Mouse (Mus musculus) neural tube, embryonic 10.5 days (tissue): ENCODE results near the gene Rpn1.
"Not testable (repeated sequence)": the region's sequence is repeated elsewhere in the genome, so short reads cannot be mapped to it uniquely, and the experiment has no call there.

ENCODE experiments used
- DNase-seq: peaks from one replicate; pipeline ENCODE4 v3.0.0-alpha.2; 2017; ENCODE audit warnings: low spot score; ENCODE audit errors: extremely low spot score

Gene Rpn1

DNA sequence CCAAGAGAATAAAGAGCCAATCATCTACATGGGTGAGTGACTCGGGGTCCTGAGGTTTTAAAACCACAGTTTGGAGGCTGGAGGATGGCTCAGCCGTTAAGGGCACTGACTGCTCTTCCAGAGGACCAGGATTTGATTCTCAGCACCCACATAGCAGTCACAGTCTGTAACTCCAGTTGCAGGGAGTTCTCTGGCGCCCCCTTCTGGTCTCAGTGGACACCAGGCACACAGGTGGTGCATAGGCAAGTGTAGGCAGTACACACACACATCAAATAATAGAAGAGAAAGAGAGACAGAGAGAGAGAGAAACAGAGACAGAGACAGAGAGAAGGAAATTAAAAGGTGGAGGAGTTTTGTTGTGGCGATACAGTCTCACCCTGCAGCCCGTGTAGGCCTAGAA, 35.0 kb downstream of the Rpn1 start:
- DNase-seq = no peak

DNA sequence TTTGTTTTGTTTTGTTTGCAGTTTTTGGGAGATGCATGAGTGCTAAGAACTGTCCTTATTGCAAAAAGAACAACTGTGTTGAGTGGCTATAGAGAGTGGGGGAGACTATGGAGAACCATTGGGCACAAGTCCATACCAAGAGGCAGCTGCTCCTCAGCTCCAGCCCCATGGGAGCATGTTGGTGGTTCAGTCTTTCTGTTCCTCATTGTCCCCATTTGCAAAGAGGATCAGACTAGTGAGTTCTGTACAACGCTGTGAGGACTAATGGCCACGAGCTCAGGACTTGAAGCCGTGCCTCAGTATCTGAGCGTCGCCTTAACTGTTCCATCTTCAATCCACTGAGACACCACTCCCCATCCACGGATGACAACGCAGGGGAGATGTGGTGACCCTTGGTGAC, 36.5 kb downstream of the Rpn1 start:
- DNase-seq = no peak

DNA sequence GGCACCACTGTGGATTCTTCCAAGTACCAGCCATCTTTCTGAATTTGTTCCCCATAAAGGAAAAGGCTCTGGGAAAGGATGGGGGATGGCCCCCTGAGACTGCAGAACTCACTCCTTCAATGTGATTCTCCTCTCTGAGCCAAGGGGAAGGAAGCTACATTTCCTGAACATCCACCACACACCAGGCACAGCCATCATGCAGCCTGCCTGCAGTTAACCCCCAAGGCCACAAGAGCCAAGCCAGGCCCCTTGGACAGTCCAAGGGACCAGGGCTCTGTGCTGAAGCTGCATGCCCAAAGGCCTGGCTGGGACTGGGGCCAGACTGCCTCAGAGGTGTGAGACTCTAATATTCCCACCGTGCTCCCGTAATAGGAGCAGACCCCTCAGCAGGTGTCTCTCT, 37.5 kb downstream of the Rpn1 start:
- DNase-seq = no peak

DNA sequence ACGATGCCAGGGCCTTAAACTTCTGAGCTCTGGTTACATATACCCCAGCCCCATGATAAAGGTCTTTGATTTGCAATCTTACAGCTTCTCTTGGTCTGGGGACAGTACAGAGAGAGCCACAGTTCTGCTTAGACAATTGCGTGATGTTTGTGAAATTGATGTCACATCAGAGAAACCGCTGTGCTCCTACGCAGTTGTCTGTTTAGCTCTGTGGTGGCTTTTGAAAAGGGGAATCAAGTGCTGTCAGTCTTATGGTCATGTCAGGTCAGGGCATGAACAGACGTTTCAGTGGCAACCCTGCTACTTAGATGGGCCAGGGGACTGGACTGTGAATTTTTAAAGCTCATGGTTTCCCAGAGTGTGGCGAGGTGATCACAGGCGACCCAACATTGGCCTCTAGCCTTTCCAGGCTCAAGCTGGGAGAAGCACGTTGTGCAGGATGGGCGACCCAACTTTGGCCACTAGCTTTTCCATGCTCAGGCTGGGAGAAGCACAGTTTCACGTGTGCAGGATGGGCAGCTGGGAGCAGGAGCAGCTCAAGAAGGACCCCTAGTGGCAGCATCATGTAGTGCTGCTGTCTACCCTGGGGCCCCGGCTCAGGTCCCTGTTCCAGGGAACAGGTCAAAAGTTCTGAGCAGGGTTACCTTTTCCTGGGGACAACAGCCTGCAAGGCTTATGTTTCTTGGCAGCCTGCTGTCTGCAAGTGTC, 39.0 kb downstream of the Rpn1 start:
- DNase-seq = peak; percentile 58

DNA sequence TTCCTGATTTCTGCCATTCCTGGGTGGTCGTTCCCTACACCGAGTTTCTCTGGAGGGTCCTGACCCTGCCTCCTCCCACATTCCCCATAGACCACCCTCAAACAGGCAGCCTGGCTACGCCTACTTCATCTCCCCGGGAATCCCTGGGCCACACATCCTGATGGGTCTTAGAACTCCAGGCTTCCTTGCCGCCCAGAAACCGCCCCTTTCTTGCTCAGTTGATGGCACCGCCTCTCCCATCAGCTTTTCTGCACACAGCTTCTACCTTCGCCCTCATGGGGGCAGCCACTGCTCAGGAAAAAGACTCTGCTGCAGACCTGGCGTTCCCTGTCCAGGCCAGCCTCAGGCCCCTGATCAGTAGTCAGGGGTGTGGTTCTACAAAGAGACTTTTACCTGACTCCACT, 39.6 kb downstream of the Rpn1 start:
- peak; percentile 59 for DNase-seq

DNA sequence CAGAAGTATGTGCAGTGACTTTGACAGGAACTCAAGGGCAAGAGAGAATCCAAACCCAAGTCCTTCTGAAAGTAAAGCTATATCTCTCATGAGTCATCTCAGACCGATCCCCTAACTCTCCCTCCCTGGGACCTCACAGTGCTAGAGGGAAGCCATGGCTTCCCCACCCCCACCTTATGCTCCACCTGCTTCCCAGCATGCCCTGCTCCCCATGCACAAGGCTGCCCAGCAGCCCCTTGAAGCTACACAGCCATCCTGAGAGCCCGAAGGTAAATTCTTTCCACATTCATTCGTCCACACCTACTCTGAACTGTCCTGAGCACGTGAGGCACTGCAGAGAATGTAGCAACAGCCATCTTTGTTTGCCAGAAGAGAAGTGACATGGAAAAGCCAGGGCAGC, 40.3 kb downstream of the Rpn1 start:
- no peak for DNase-seq

DNA sequence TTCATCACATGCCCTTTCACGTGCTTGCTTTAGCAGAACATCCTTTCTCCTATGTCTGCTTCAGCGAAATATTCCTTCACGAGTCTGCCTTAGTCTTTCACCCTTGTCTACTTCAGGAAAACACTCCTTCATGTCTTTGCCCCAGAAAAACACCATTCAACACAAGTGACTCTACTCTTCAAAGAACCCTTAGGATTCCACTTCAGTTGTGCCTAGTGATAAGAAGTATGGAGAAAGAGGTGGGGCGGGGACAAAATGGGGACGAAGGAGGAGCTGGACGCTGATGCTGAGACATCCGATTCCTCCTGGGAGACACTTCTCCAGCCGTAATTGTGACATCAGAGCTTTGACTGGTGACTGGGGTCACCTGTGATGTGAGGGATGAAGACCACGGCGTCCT, 41.5 kb downstream of the Rpn1 start:
- DNase-seq = not testable (repeated sequence)

DNA sequence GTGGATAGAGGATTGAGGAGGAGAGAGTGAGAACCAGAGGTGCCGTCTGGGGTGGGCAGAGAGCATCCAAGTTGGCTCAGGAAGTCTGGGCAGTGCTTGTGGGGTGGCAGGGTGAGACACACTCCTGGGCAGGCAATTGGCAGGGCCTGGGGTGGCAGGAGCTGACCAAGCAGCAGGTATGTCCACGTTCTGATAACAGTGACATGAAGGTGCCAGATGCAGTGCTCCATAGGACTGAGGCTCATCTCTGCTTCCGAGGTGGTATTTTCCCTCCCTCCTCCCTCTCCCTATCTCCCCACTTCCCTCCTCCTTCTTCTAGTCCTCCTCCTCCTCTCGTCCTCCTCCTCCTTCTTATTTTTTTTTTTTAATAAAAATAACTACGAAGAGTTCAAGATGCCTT, 47.2 kb downstream of the Rpn1 start:
- no peak for DNase-seq

DNA sequence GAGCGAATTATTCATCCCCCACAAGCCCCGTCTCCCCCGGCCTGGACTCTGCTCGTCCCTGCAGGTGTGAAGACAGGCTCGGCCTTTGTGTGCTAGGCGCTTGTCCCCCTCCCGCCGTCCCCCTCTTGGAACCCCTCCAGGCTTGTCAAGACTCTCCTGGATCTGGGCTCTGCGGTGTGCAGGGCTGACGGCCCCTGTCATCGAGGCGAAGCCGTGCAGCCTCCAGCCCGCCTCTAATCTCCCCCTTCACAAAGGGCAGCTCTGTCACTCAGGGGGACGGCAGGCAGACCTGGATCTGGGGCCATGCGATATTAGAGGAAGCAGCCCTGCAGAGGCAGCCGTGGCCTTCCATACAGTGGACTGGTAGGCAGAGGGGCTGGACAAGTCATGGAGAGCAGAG, 47.8 kb downstream of the Rpn1 start:
- peak; percentile 29 for DNase-seq

DNA sequence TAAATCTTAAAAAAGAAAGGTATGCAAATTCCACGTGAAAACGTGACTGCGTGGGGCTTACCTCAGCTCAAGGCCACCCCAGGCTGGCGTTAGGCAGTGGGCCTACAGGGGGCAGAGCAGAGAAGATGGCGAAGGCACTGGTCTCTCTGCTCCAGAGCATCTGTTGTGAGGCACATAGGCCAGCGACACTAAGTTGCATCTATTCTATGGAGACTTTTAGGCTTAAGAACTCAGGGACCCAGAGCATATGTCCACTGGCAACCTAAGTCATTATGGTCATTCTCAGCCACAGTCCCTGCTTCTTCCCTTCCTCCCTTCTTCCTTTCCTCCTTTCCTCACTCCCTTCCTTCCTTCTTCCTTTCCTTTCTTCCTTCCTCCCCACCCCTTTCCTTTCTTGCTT, 48.8 kb downstream of the Rpn1 start:
- DNase-seq = no peak

DNA sequence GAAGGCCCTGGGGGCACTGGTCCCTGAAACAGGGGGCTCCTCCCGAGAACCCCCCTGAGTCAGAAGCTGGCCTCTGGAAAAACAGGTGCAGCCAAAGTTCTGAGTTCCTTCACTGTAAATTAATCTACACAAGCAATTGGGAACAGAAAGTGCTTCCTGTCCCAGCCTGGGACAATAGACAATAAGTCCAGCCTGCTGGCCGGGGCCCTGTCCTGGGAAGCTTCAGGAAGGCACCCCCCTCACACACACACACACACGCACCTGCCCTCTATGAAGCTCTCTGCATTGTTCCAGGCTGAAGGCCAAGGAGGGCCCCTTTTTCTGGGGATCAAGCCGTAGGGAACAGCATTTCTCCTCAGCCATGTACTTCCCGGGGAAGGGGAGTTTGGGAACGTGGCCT, 49.6 kb downstream of the Rpn1 start:
- DNase-seq = no peak

DNA sequence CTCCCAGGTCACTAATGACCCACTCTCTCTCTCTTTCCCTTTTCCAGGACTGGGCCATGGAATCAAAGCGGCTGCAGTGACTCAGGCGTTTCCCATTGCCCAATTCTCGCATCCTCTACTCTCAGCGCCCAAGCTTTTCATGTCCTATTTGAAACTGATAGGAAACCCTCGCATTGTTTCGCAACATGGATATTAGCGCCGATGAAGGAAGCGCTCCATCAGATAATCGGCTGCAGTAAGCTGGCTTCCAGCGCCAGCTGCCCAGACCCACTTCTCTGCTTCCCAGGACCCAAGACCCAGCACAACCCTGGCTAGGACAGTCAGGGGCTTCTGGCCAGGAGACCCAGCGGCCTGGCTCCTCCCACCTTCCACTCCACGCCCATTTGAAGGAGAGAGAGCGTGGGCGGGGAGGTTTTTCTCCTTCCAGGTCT, 51.9 kb downstream of the Rpn1 start:
- DNase-seq = no peak

DNA sequence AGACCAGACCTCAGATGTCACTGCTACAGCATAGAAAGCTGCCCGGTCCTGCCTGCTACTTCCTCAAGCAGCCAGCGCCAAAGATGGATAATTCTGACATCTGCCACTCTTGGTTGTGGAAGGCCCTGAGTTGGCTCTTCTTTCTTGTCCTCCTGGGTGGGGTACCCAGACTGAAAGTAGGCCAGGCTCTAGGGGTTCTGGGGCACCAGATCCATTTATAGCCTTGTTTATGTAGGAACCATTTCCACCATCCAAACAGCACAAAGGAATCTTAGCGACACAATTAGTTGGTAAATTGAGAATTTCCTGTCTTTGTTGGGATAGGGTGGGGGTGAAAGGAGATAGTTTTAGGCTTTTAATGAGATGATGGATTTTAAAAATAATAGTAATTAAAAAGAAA, 54.2 kb downstream of the Rpn1 start:
- DNase-seq = no peak

DNA sequence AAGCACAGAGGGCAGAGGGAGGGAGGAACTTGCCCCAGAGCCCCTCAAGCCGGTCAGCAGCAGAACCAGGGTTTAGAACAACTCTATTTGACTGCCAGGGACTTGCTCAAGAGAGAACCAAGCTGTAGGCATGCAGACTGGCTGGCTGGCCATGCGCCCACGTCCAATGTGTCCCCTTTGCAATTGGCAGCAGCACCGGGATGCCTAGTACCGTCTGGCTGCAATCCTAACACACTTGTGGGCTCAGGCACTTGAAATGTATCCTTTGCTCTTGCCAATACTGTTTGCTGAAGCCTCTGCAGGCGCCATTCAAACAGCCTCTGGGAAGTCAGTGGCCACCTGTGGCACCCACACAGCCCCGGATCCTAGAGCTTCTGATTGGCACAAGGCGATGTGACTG, 56.0 kb downstream of the Rpn1 start:
- no peak for DNase-seq

DNA sequence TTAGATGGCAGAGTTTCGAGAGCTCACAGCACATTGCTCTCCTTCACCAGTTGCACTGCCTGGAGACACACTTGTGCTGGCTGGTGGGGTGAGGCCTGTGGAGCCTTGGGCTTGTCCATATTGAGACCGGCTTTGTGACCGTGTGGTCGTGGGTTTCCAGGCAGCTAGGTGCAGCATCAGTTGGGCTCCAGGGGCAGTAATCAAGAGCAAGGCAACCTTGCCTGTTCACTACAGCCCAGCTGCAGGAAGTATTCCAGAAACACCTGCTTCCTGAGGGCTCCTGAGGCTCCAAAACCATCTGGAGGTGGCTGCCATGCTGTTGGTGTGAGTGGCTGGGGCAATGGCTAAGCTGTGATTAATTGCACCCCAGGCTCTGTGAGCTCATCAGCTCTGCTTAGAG, 61.5 kb downstream of the Rpn1 start:
- no peak for DNase-seq

DNA sequence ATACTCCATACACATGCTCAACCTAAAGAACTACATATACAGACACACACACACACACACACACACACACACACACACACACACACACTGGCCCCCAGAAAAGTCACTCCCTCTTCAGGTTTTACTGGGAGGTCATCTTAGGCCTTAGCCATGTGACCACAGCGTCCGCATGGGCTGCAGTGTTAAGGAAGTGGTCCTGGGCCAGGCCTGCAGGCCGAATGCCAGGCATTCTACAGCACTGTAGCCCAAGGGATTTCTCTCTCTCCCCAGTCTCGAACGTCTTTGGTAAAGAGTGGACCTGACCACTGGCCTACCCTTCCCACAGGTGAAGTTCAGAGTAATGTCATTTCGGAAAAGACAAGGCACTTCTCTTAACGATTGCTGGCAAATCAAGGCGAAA, 62.3 kb downstream of the Rpn1 start:
- no peak for DNase-seq

DNA sequence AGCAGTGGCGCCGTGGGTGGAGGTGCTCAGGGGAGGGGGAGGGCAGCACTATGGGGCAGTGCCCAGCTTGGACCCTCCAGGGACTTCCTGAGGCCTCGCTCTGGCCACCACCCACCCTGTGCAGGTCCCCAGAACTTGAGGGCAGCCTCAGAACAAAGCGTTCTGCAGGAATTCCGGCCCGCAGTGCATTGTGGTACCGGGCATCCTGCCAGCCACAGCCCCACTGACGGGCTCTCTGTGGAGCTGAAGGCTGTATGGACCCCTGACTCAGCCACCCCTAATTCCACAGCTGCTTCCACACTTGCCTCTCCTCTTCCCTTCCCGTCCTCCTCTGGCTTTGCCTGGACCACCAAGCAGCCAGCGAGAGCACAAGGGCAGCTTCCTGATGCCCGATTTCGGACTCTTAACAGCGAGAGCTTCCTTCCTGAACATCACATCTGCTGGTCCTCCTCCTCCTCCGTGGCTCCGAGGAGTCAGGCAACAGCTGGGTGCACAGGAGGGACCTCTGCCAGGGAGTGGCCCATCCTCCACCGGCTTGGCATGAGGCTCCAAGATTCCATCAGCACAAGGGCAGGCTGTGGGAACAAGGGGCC, 63.2 kb downstream of the Rpn1 start:
- no peak for DNase-seq

DNA sequence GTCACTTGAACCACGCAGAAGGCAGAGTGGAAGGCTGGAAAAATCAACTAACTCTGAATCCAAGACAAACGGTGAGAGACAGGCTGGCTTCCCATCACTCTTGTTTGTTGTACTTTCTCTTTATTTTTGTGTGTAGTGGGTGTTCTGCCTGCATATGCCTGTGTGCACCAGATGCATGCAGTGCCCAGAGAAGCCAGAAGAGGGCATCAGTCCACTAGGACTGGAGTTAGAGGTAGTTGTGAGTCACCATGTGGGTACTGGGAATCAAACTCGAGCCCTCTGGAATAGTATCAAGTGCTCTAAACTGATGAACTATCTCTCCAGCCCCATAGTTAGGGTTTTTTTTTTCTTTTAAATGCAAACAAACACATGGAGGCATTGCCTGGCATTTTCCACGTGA, 67.1 kb downstream of the Rpn1 start:
- DNase-seq = no peak

DNA sequence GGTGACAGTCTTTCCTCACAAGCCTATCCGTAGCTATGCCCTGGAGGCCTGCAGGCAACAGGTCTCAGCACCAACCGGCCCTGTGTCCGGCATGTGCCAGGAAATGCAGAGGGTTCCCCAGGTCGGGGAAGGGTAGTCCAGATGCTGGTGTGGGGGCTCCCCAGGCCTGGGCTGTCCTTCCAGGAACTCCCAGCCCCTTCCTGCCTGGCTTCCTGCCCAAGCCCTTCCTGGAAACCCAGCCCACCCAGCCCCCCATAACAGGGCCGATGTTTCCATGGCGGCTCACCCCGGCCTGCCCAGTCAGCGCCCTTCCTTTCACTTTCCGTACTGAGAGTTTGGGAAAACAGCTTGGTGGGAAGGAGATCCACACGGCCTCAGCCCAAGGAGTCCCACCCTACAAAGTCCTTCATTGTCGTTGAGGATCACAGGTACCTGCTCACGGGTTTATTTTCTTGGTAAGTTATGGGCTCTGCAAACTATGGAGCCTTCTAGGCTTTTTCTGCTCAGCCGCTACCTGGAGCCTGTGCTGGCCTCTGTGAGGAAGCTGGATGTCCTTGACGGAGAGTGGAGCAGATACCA, 67.9 kb downstream of the Rpn1 start:
- no peak for DNase-seq

DNA sequence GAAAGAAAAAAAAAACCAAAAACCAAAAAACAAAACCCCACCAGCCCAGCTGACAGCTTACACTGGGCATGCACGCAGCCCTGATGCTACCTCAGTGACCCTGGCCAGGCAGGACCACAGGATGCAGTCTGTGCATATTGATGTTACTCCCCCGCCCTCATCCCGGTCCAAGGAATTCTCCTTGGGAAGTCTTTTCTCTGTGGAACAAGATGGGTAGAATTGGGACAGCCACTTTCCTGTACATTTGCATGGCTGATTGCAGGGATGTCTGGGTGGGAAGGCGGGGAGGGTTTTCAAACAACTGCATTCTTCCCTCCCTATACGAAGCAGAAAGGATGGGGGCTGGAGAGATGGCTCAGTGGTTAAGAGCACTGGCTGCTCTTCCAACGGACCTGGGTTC, 68.7 kb downstream of the Rpn1 start:
- no peak for DNase-seq
